Mouse (Mus musculus) CD4-positive, CD25-positive, alpha-beta regulatory T cell, adult 4 months (primary cell): ENCODE measurements around the gene Shisa3. TPM values are rescaled to one million over a fixed set of nuclear protein-coding genes. Genes with fewer than 3 reads are reported as not detected.

Experiments
- ATAC-seq: one replicate; pipeline ENCODE4 v1.8.0; 2017
- polyA plus RNA-seq, 2 experiments: library from polyadenylated mRNA; unstranded; fragments of 100-300 nt; shearing (Covaris generic); gene quantifications; one replicate each; pipeline ENCODE4 v1.2.1; 2017

Gene Shisa3
- polyA plus RNA-seq, 2 experiments from 2014 or later, result 0.35 to 0.54 TPM

DNA sequence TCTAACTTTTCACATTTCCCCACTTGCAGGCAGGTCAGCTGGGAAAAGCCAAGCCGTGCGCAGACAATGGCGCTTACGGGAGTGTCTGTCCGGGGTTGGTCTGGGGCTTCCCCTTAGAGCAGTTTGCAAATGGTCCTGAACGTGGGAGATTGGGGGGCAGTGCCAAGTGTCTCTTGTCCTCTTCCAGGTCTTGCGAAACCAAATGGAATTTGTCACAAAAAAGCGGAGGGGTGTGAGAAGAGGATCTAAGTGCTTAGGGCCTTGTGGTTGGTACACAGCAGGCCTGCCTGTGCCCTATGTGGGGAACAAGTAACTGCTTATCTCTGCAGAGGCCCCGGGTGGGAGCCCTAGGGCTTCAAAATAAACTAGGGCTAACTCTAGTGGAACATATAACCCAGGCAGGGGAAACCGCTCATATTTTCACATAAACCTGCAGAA is 26.2 kb downstream of the Shisa3 start:
- no peak for ATAC-seq

DNA sequence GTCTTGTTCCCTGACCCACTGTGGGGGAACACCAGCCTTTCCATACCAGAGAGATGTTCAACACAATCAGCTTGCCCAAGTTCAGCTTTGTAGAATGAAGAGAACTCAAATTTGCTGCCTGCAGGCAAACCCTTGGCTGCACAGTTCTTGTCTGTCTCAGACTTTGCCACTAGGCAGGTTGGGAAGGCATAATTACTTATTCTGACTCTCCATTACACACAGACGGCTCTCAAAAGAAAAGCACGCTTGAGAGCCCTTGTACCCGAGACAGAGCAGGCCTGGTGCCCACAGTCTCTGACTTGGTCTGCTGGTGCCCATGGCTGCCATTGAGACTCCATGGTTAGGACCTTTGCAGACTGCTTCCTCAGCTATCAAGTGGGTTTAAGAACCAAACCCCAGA is 26.7 kb downstream of the Shisa3 start:
- ATAC-seq, result no peak

DNA sequence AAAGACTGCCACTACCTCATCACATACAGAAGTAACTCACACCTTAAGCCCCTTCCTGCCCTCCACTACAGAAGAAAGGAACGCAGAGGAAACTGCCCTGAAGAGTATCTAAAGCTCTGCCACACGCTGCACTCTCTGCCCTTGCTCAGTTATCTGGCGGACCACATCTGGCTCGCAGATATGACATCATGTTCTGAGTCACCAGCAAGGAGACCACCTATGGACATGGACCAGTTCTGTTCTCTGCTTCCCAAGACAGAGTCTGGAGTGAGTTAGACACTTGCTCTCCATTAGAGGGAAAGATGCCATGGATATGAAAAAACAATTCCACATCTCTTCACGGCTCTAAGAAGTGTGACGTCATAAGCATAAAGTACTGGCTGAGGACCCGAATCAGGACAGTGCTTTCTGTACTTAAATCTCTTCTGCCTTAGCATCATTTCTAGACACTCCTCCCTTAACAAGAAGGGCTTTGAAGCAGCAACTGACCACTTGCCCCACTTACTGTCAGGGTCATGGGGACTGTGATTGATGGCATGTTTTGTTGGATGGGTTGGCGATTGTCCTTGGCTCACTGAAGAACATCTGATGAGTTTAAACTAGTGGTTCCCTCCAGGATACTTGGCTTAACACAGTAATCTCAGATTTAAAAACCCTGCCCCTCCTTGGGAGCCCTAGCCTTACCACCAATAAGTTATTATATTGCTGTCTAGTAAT is 33.1 kb downstream of the Shisa3 start:
- no peak for ATAC-seq

DNA sequence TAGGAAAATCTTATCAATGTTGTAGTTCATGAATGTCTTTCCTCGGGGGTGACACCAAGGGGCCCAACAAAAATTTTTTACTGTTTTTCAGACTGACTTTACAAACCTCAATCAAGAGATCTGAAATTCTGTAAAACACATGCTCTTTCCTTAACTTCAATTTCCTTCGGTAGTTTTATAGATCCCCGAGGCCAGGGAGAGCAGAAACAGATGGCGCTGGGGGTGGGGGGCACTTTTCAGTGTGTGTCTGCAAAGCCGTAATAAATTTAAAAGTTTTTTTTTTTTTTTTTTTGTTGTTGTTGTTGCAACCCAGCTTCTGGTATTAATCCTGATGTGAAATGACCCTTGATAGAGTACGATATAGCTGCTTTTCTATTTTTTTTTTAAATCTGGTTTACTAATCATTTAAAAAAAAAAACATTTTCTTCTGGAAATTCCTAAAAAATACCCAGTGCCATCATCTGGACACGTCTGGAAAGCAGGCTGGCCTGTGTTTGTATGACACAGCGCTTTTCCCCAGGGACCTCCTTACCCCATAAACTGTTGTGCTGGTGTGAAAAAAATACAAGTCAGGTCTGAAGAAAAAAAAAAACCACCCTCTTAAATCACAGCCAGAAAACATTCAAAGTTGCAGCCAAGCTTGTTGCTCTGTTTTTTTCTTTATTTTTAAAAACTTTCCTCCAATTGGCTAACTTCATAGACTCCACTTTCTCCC is 33.9 kb downstream of the Shisa3 start:
- no peak for ATAC-seq

DNA sequence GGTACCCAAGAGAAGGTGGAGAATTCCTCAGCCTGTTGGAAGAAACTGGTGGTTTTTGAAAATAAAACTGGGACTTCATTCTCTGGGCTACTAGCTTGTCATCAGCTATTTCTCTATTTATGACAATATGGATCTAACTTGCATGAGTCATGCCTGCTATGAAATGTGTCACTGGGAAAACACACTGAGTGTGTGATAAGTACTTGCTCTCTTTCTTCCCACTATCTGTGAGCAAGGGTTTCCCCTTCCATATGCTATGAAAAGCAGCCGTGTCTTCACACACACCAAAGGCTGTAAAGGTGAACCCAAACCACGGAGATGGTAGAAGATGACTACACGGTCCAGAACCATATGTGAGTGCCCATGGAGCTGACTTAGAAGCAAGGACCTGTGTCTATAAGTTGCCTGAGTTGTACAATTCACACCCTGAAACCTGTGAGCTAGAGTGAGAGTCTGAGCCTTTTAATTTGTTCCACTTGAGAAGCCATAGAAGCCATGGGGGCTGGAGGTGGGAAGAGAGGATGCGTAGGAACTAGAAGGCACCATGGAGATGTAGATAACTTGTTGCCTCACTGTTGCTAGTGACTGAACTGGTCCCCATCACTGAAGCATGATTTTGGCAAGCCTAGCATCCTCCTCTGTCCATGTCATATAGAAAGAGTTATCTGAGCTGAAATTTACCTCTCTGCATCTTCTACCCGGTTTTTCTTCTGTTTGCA is 36.0 kb downstream of the Shisa3 start:
- ATAC-seq, result no peak

DNA sequence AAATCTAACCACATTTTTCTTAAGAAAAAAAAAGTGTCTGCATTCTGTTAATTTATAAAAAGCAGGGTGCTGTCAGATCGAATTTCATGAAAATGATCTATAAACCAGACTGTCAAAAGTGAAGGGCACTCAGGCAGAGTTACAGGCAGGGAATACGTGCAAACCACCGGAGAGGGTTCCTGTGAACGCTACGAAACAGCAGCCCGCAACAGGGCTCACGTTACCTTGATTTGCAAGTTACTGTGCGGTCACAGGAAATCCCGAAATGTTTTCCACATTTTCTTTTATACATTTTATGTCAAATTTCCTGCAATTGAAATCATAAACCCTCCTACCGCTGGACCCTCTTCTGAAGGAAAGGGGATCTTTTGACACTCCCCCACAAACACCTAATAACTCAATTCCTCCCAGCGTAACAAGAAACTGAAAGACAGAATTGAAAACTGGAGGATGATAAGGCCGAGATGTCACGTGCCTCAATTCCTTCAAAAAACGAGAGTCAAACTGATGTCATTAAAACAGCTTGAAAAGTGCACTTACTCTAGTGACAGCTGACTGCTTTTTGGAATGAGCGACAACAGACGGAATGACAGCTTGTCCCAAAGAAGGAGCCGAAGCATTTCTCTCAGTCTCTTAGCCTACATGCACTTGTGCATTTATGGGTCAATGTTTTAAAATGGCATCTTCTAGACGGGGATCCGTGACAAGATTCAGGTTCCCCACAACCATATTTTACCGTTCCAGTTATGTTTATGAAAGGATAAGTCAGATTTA is 39.3 kb downstream of the Shisa3 start:
- ATAC-seq, result no peak

DNA sequence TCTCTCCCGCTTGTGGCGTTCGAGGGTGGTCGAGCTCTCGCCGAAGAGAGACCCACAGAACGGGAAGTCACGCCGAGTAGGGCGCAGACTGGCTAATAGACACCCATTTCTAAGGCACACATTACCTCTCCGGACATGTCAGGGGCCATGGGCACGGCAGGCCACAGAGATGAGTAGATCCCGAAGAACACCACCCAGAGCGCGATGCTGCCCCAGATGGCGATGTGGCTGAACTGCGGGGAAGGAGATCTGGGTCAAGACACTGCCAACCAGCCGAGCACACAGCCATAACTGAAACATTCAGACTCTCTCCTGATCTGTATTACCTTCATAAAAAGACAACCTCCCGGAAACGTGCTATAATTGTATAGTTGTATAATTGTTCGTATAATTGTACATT is 39.9 kb downstream of the Shisa3 start:
- ATAC-seq, result no peak

DNA sequence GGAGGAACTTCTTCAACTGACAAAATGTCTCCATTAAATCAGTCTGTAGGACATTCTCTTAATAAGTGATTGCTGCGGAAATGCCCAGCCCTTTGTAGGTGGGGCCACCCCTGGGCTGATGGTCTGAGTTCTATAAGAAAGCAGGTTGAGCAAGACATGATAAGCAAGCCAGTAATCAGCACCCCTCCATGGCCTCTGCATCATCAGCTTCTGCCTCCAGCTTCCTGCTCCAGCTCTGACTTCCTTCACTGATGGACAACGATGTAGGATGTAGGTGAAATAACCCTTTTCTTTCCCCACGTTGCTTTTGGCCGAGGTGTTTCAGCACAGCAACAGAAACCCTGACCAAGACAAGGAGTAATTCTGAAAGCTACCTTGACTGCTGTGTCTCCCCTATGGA is 41.5 kb downstream of the Shisa3 start:
- ATAC-seq, result no peak

DNA sequence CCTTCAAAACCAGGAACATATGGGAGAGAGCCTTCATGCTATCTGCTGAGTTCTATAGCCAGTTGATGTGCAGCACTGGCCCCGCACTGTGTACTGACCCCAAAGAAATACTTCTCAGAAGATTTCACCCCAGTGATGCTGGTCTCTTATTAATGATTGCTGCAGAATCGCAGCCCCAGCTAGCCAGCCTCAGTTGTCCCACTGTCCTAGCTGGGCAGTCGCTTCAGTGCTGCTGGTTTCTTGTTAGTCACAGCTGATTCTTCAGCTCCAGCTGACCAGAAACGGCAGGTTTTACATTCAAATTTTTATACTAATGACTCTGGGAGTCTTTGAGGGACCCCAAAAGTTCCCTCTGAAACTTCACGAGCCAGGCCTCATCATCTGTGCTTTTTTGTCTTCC is 42.3 kb downstream of the Shisa3 start:
- ATAC-seq, result no peak

DNA sequence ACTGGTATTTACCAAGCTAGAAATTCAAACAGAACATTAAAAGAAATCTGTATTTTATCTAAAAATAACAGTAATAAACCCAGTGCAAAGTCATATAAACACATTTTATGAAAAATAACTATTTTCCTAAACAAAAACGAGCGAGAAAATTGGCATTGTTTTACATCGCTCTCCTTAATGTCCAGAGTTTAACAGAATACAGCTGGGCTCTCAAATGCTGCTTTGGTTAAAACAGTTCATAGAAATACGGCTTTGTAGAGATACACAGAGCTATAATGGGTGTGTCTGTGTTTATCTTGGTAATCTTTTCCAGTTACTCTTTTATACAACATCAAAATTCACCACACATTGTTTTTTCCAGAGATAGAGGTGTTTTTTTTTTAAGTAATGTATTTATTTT is 44.8 kb downstream of the Shisa3 start:
- ATAC-seq, result no peak

DNA sequence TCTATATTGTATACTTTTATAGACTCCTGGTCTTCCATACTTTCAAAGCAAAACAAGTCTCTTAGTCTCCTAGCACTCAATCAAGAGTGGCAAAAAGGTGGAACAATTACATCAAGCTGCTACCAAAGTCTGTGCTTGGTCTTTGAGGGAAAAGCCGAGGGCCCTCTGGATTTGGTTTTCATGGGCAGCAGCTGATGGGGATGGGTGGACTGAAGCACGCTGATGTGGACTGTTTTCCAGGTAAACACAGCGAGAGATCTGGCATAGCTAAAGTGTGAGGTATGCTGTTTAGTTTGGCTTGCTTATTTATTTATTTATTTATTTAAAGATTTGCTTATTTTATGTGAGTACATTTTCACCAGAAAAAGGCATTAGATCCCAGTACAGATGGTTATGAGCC is 45.9 kb downstream of the Shisa3 start:
- no peak for ATAC-seq

DNA sequence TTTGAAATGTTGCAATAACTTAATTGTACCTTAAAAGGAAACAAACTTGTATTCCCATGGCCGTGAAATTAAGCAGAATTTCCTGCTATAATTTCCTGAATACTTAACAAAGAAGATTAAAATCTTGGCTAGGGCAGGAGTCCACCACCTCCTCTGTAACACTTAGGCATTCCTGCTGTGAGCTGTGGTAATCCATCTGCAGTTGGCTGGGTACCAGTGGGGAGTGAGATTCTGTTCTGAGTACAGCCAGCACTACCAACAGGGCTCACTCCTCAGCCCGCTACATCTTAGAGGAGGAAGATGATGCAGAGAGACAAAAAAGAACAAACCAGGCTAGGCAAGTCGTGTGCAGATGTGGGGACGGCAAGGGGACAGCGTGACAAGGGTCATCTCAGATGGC is 46.9 kb downstream of the Shisa3 start:
- ATAC-seq, result no peak

DNA sequence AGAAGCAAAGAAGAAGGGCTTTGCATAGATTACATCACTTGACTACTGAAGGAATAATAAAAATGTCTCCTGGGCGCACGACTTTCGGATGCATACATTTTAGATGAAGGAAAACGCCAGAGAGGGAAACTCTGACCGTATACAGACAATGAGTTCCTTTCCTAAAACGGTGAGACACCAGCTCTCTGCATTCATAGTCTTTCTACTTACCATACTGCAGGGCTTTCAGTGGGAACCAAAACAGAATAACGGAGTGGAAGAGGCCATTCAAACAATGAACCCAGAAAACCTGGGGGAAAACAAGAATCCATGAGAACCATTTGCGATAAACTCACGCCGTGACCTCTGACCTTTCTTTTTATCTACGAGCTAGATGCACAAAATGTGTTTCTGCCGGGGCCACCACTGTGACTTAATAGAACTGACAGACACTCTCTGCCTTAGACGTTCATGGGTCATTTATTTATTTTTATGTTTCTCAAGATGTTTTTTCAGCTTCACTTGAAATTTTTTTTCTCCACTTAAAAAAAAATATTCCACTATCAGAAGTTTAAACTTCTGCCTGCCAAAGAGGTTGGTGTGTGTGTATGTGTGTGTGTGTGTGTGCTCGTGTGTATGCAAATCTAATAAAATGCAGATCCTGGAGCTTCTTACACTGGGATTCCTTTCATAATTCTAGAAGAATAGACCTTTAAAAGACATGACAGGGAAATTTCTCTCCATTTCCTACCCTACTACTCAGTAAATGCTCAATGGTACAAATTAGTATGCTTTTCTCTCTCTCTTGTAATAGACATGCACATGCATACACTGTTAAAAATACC is 48.2 kb downstream of the Shisa3 start:
- ATAC-seq, result no peak

DNA sequence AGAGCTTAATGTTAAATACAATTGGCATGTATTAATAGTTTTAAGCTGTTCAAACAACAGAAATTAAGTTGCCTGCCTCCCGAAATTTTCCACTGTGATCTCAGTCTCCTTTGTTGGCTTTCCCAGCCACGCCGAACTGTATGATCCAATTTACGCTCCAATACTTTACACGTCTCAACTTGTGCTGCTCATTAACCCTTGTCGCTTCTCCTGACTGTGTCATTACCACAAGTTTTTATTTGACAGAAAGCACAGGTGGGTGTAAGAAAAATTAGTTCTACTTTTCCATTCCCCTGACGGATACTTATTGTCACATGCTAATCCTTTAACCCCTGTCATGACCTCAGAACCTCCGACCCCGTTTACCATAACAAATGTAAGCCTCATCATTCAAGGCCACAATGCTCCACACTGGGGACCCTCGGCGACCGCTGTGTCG is 49.2 kb downstream of the Shisa3 start:
- no peak for ATAC-seq

DNA sequence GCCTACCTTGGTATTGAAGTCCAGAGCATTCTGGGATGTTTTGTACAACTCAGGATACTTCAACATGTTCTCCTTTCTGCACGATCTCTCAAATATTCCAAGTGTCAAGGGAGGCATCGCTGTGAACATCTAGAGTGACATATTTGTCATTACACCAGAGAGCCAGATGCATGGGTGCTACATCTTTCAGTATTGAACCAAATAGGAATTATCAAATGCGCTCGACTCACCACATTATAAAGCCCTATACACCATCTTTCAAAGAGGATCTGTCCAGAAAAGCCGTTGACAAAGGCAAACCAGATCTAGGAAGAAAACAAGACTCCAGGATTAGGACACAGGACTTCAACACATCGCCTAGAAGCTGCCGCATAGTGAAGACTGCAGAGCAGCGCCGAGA is 52.2 kb downstream of the Shisa3 start:
- no peak for ATAC-seq

DNA sequence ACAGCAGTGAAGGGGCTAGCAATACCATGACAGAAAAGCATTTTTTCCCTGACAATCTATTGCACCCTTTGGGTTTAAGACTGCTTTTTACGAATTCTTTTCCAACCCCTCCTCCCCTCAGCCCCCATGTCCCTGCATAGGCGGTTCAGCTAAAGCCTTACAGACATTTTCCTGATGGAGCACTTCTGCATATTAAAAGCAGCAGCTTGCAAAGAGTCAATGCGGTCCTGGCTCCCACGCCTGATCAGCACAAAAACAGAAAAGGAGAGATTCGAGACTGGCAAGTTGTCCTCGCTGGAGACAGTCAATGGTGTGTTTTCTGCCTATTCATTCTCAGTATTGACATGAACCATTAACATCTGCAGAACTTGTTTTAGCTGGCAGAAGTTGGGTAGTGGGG is 55.0 kb downstream of the Shisa3 start:
- no peak for ATAC-seq

DNA sequence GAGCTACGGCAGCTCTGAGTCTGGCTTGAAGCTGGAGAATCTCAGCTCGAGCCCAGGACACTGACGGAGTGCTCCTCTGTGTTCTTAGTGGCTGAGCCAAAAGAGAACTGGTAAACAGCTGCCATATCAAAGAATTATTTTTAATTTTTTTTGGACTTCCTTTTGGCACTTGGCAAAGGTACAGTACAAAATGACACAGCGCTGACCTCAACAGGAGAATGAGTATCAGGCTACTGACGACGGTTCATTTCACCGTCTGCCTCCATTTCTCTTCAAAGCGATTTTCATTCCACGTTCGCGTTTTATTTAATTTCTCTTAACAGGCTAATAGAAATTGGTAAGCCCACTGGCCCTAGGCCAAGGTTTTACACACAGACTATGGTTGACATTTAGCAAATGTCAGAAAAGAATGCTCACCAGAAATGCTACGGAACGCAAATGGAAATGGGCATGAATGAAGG is 61.8 kb downstream of the Shisa3 start:
- ATAC-seq, result no peak

DNA sequence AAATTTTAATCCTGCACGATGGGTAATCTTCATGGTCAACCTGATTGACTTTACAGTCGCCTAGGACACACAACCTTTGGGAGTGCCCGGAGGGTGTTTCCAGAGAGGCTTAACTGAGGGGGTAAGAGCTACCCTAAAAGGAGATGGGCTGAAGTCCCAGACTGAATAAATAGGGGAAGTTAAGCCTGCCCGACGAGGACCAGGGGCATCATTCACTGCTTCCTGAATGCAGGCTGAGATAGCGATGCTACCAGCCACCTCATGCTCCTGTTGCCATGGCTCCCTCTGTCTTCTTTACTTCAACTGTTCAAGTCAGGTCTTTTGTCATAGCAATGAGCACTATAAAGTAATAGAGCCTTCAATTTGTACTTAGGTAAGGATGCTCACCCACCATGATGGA is 62.5 kb downstream of the Shisa3 start:
- no peak for ATAC-seq

DNA sequence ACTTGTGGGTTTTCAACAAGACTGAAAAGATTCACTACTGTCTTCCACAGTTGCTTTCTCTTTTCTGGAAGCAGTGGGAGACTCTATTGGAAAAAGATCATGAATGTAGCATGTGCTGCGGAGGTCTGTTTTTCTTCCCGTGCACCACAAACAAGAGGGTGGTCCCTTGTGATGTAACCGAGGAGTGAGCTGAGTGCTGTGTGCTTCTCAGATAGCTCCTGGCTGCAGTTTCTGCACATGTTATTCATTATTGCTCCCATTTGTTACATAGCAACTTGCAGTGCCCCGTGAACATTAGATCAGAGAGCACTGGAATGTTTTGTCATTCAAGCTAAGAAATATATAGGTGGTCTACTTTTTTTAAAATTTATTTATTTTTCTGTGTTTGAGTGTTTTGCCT is 65.3 kb downstream of the Shisa3 start:
- no peak for ATAC-seq
